Mouse (Mus musculus) brain, embryonic 14.5 days (tissue): Measurements from ENCODE around the gene Dock1.

Experiments
- CTCF ChIP-seq: fragments of 200-500 bp; IDR thresholded peaks from 2 replicates; pipeline ENCODE4 v1.5.1; 2012; ENCODE audit warnings: inconsistent platforms, mild to moderate bottlenecking, moderate library complexity, borderline replicate concordance; ENCODE audit not compliant: insufficient read depth, insufficient read length; ENCODE audit errors: extremely low read depth
- POLR2A ChIP-seq: fragments of 200-500 bp; IDR thresholded peaks from 2 replicates; pipeline ENCODE4 v1.6.1; 2012; ENCODE audit warnings: mild to moderate bottlenecking, inconsistent platforms, borderline replicate concordance; ENCODE audit not compliant: poor library complexity, insufficient read depth, insufficient read length, severe bottlenecking; ENCODE audit errors: extremely low read depth

GRCm38 (mm10) chr7:134943701-134944100 is 273.2 kb downstream of the Dock1 start:
- TF ChIP-seq CTCF (no peak), POLR2A (no peak)
